Mouse (Mus musculus) hindbrain, embryonic 10.5 days (tissue): ENCODE results near the gene Cep95. TPM values are rescaled to one million over a fixed set of nuclear protein-coding genes. Genes with fewer than 3 reads are reported as not detected.
A peak's percentile ranks its signal among the peaks of the same experiment; 100 is the strongest.
"Not testable (repeated sequence)": the region's sequence is repeated elsewhere in the genome, so short reads cannot be mapped to it uniquely, and the experiment has no call there.

Experiments used
- DNase-seq: peaks from one replicate; pipeline ENCODE4 v3.0.0-alpha.2; 2017; ENCODE audit warnings: low spot score
- H3K27ac ChIP-seq: fragments of 300-500 bp; sonication (generic); 2 replicates; pipeline ENCODE4 v1.5.1; 2016; ENCODE audit warnings: mild to moderate bottlenecking, moderate library complexity
- H3K27me3 ChIP-seq: fragments of 300-500 bp; sonication (generic); 2 replicates; pipeline ENCODE4 v1.6.1; 2016; ENCODE audit warnings: mild to moderate bottlenecking; ENCODE audit not compliant: poor library complexity, insufficient read depth, severe bottlenecking
- H3K36me3 ChIP-seq: fragments of 300-500 bp; sonication (generic); 2 replicates; pipeline ENCODE4 v1.6.1; 2016; ENCODE audit warnings: mild to moderate bottlenecking, moderate library complexity
- H3K4me1 ChIP-seq: fragments of 300-500 bp; sonication (generic); replicated peaks from 2 replicates; pipeline ENCODE4 v1.6.1; 2016; ENCODE audit warnings: mild to moderate bottlenecking
- H3K4me3 ChIP-seq: fragments of 300-500 bp; sonication (generic); 2 replicates; pipeline ENCODE4 v1.5.1; 2016; ENCODE audit warnings: mild to moderate bottlenecking, moderate library complexity
- H3K9me3 ChIP-seq: fragments of 300-500 bp; sonication (generic); 2 replicates; pipeline ENCODE4 v1.6.1; 2016; ENCODE audit warnings: mild to moderate bottlenecking, moderate library complexity
- WGBS: fragments of 180-500 bp; shearing (Covaris S2); methylation state at CpG from one replicate; pipeline ENCODE4 v1.1.7; 2016; 5-methylcytosine and 5-hydroxymethylcytosine counted together
- polyA plus RNA-seq: library from polyadenylated mRNA; unstranded; fragments of >200 nt; fragmentation: Nextera tagmentation; extraction: Ambion mirVana; gene quantifications from 2 replicates; pipeline ENCODE4 v1.2.1, GENCODE M21; 2016

Cep95 gene
- polyA plus RNA-seq, 1 experiment from 2014 or later, result 14.8 TPM

GRCm38 (mm10) chr11:106779388-106780088 is 9.5 kb upstream of the Cep95 start, which contains the start of gene Polg2:
Gene Polg2 (minus strand): TSS chr11:106779537.
- Histone ChIP-seq H3K27me3 (no peaks in the 10 kb centered on the region), H3K9me3 (no peaks in the 10 kb centered on the region), H3K4me1 (peaks cover 14% of the 10 kb centered on the region; the same call in 1 of the 2 replicates), H3K36me3 (peaks cover 70% of the 10 kb centered on the region), H3K4me3 (peak within 1 kb of the TSS; percentile 75), H3K27ac (peak within 1 kb of the TSS; percentile 91)
- WGBS, result 2% methylated on average over 30 of the region's 30 CpGs
- DNase-seq, result peak; percentile 92

- Histone ChIP-seq H3K4me1 (peaks cover 14% of the 10 kb centered on the region; the same call in 1 of the 2 replicates), H3K36me3 (peaks cover 70% of the 10 kb centered on the region), H3K27ac (peak overlapping the region; percentile 91; the same call in 1 of the 2 replicates), H3K9me3 (no peaks in the 10 kb centered on the region), H3K4me3 (peak overlapping the region; percentile 75; the same call in 1 of the 2 replicates), H3K27me3 (no peaks in the 10 kb centered on the region)
- no peak for DNase-seq
- 72% methylated on average over 4 of the region's 4 CpGs for WGBS
Measured at GRCm38 (mm10) chr11:106780089-106780425, 9.0 kb upstream of the Cep95 start.

- no peak for DNase-seq
- H3K36me3 ChIP-seq, result peaks cover 70% of the 10 kb centered on the region
- H3K9me3 ChIP-seq, result no peaks in the 10 kb centered on the region
- H3K4me1 ChIP-seq, result peaks cover 20% of the 10 kb centered on the region
- no peak overlapping the region for H3K4me3 ChIP-seq
- H3K27me3 ChIP-seq, result no peaks in the 10 kb centered on the region
- 84% methylated on average over 6 of the region's 6 CpGs for WGBS
- no peak overlapping the region for H3K27ac ChIP-seq
Measured at GRCm38 (mm10) chr11:106780590-106781220, 8.3 kb upstream of the Cep95 start.

DNA sequence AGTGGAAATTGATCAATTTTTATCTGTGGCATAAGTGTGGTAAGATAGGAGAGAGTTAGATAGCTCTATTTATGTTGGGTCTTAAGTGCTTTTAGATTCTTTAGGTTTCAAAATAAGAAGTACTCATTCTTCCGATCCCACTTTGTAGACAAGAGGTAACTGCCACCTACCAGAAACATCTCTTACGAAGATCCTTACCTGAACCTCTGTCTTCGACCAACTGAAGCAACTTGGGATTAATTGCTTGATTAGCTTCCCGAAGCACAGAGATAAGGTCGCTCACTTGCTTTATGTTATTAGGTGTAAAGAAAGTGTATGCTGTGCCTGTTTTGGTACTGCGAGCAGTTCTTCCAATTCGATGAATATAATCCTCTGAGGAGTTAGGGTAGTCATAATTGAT is 6.8 kb upstream of the Cep95 start:
- not testable (repeated sequence) for H3K4me3 ChIP-seq, DNase-seq, H3K27me3 ChIP-seq, H3K9me3 ChIP-seq, H3K27ac ChIP-seq
- H3K4me1 ChIP-seq, result peaks cover 30% of the 10 kb centered on the region
- peaks cover 74% of the 10 kb centered on the region for H3K36me3 ChIP-seq
- 95% methylated on average over 7 of the region's 7 CpGs for WGBS

- WGBS, result 86% methylated on average over 9 of the region's 9 CpGs
- peaks cover 78% of the 10 kb centered on the region for H3K36me3 ChIP-seq
Measured at GRCm38 (mm10) chr11:106782841-106783764, 5.9 kb upstream of the Cep95 start.

GRCm38 (mm10) chr11:106784476-106784875 is 4.6 kb upstream of the Cep95 start:
- no peaks in the 10 kb centered on the region for H3K27me3 ChIP-seq
- peaks cover 24% of the 10 kb centered on the region for H3K4me1 ChIP-seq
- H3K27ac ChIP-seq, result no peak overlapping the region
- no peaks in the 10 kb centered on the region for H3K9me3 ChIP-seq
- no peak for DNase-seq
- WGBS, result 91% methylated on average over 2 of the region's 2 CpGs
- H3K4me3 ChIP-seq, result no peak overlapping the region
- peaks cover 78% of the 10 kb centered on the region for H3K36me3 ChIP-seq

More at GRCm38 (mm10) chr11:106782841-106783764, 5.9 kb upstream of the Cep95 start:
- no peak for DNase-seq
- Histone ChIP-seq H3K4me3 (no peak overlapping the region), H3K27me3 (no peaks in the 10 kb centered on the region), H3K27ac (no peak overlapping the region), H3K9me3 (no peaks in the 10 kb centered on the region), H3K4me1 (peaks cover 30% of the 10 kb centered on the region)

- Histone ChIP-seq H3K4me3 (peak overlapping the region; percentile 97; the same call in 1 of the 2 replicates), H3K27me3 (no peaks in the 10 kb centered on the region), H3K27ac (no peak overlapping the region), H3K4me1 (peaks cover 23% of the 10 kb centered on the region), H3K9me3 (no peaks in the 10 kb centered on the region), H3K36me3 (peaks cover 76% of the 10 kb centered on the region)
- WGBS, result 90% methylated on average over 1 of the region's 1 CpGs
- DNase-seq, result no peak
Measured at GRCm38 (mm10) chr11:106785043-106785442, 4.0 kb upstream of the Cep95 start.

DNA sequence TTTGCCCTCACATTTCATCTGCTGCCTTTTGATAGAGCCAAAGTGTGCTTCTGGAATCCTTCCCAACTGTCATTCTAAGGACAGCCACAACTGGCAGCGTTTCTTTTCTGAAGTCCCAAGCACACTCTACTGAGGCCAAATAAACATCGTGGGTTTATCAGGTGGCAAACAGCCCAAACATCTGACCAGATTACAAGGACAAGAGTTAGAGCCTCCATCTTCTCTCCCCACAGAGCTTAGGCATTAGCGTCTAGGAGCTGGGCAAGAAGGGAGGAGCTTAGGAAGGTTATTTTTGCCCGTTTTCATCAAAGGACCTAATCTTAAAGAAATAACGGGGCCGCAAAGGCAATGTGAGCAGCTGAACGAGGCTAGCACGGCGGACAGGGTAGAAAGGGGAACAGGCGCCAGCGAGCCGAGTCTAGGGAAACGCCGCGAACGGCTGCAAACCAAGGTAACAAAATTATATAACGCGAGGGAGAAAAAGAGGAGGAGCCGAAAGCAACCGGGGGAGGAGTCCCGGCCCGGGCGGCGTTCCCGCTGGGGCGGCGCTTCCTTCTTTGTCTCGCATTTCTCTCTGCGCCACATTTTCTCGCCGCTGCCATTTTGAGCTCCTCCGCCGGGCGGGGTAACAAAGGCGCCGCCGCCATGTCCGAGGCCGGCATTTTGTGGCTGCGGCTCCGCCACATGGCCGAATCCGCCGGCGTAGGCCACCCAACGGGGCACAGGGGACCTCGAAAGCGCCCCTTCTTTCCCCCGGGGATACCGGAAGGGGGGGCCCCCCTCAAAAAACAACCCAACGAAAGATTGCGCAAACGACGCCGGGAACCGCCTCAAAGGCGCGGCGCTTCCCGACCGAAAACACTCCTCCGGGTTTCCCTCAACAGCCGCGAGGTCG is 1.7 kb upstream of the Cep95 start:
- peak overlapping the region; percentile 97 for H3K4me3 ChIP-seq
- H3K27me3 ChIP-seq, result no peaks in the 10 kb centered on the region
- H3K4me1 ChIP-seq, result peaks cover 25% of the 10 kb centered on the region
- peaks cover 59% of the 10 kb centered on the region for H3K36me3 ChIP-seq
- no peaks in the 10 kb centered on the region for H3K9me3 ChIP-seq
- peak overlapping the region; percentile 100 for H3K27ac ChIP-seq
- WGBS, result under 1% methylated on average over 65 of the region's 65 CpGs
- peak; percentile 83 for DNase-seq

DNA sequence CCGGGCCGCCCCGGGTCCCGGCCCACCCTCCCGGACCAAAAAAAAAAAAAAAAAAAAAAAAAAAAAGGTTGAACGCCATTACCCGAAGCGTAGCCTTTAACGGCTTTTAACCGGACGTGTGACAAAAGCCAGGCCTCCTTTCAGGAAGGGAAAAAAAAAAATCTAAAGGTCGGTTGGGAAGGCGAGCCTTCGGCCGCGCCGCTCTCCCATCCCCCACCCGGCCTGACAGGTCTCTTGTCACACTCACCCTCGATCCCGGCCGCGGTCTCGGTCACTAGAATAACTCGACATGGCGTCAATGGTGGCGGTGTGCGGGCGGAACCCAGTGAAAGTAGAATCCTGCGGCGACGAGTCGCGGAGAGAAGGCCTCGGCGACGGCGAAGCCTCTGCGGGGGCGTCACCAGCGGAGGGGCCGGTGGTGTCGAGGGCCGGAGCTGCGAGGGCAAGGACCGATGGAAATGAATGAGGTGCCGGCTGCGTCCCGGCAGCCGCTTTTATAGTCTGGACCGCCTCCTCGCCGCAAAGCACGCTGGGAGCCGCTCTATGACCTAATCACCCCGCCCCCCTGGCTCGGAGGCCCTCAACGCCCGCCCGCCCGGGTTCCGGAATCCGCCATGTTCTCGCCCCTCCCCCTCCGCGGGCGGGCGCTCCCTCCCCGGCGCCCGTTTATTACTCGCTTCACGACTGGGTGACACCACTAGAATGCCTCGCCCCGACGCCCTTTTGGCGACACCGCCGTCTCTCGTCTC is 852 bp upstream of the Cep95 start:
- no peaks in the 10 kb centered on the region for H3K9me3 ChIP-seq
- WGBS, result under 1% methylated on average over 75 of the region's 79 CpGs
- peak overlapping the region; percentile 100 for H3K27ac ChIP-seq
- no peaks in the 10 kb centered on the region for H3K27me3 ChIP-seq
- peaks cover 59% of the 10 kb centered on the region for H3K36me3 ChIP-seq
- DNase-seq, result peak; percentile 98
- H3K4me3 ChIP-seq, result peak overlapping the region; percentile 97
- H3K4me1 ChIP-seq, result peaks cover 25% of the 10 kb centered on the region

GRCm38 (mm10) chr11:106789649-106790048 is 597 bp downstream of the Cep95 start:
- Histone ChIP-seq H3K9me3 (no peaks in the 10 kb centered on the region), H3K27ac (peak overlapping the region; percentile 100), H3K4me1 (peaks cover 25% of the 10 kb centered on the region), H3K36me3 (peaks cover 59% of the 10 kb centered on the region), H3K27me3 (no peaks in the 10 kb centered on the region), H3K4me3 (peak overlapping the region; percentile 97)
- peak; percentile 20 for DNase-seq
- WGBS, result under 1% methylated on average over 6 of the region's 6 CpGs

DNA sequence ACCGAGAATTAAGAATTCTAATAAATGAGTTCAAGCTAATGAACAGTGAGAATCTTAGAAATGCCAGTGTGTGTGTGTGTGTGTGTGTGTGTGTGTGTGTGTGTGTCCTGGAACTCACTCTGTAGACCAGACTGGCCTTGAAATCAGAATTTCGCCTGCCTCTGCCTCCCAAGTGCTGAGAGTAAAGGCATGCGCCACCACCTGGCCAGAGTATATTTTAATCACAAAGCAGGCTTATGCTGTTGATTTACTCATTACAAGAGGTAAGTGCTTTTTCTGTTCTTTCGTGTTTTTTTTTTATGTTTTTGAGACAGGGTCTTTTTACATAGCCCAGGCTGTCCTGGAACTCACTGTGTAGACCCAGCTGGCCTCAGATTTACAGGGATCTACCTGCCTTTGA is 4.8 kb downstream of the Cep95 start:
- H3K4me1 ChIP-seq, result peaks cover 10% of the 10 kb centered on the region
- H3K4me3 ChIP-seq, result no peak overlapping the region
- peaks cover 6% of the 10 kb centered on the region; the same call in 1 of the 2 replicates for H3K9me3 ChIP-seq
- no peak overlapping the region for H3K27ac ChIP-seq
- H3K27me3 ChIP-seq, result no peaks in the 10 kb centered on the region
- H3K36me3 ChIP-seq, result peaks cover 71% of the 10 kb centered on the region
- WGBS, result 66% methylated on average over 4 of the region's 4 CpGs
- DNase-seq, result no peak
